Mouse (Mus musculus): Measurements from ENCODE around the gene Fgl2. TPM values are rescaled to one million over a fixed set of nuclear protein-coding genes. Genes with fewer than 3 reads are reported as not detected.

Gene Fgl2
- polyA plus RNA-seq, 1 experiment, result 0.25 TPM

GRCm38 (mm10) chr5:21366338-21367053, 5.9 kb upstream of the Fgl2 start:
- H3ac ChIP-seq (ENCODE audit: control insufficient read depth, insufficient read length, low read depth), result no peak overlapping the region
- no peak for TF ChIP-seq CTCF (IDR thresholded peaks at IDR 0.05; ENCODE audit: control insufficient read depth, insufficient read depth, insufficient read length)
- TF ChIP-seq FOSL1 (IDR thresholded peaks at IDR 0.05; ENCODE audit: insufficient read depth, low read length, poor library complexity, severe bottlenecking), result no peak
- no peak for TF ChIP-seq CEBPB (IDR thresholded peaks at IDR 0.05; ENCODE audit: low read depth)
- no peak for TF ChIP-seq MAX (IDR thresholded peaks at IDR 0.05)
- H3K79me2 ChIP-seq (ENCODE audit: control insufficient read depth, insufficient read depth), result no peaks in the 10 kb centered on the region
- peaks cover 3% of the 10 kb centered on the region for H3K27me3 ChIP-seq (ENCODE audit: control insufficient read depth, insufficient read depth, insufficient read length)
- H3K79me3 ChIP-seq (ENCODE audit: low read depth), result no peaks in the 10 kb centered on the region
- no peak overlapping the region for H3K4me3 ChIP-seq (ENCODE audit: insufficient read depth, poor library complexity, severe bottlenecking)
- no peaks in the 10 kb centered on the region for H3K36me3 ChIP-seq (ENCODE audit: control insufficient read depth, insufficient read depth)

- Histone ChIP-seq H3K79me2 (ENCODE audit: control insufficient read depth, insufficient read depth) (no peaks in the 10 kb centered on the region), H3K27me3 (ENCODE audit: control insufficient read depth, insufficient read depth, insufficient read length) (peaks cover 5% of the 10 kb centered on the region), H3ac (ENCODE audit: control insufficient read depth, insufficient read length, low read depth) (no peak overlapping the region), H3K4me3 (ENCODE audit: insufficient read depth, poor library complexity, severe bottlenecking) (no peak overlapping the region), H3K79me3 (ENCODE audit: low read depth) (no peaks in the 10 kb centered on the region), H3K36me3 (ENCODE audit: control insufficient read depth, insufficient read depth) (no peaks in the 10 kb centered on the region)
- no peak for TF ChIP-seq CEBPB (IDR thresholded peaks at IDR 0.05; ENCODE audit: low read depth)
- TF ChIP-seq CTCF (IDR thresholded peaks at IDR 0.05; ENCODE audit: control insufficient read depth, insufficient read depth, insufficient read length), result no peak
- TF ChIP-seq USF1 (IDR thresholded peaks at IDR 0.05; ENCODE audit: low read depth), result no peak
- TF ChIP-seq MYOG (IDR thresholded peaks at IDR 0.05; ENCODE audit: control insufficient read depth, extremely low read depth, insufficient read length), result no peak
- no peak for TF ChIP-seq MYOD1 (IDR thresholded peaks at IDR 0.05; ENCODE audit: control insufficient read depth, insufficient read length, low read depth)
- TF ChIP-seq MAX (IDR thresholded peaks at IDR 0.05), result no peak
- no peak for TF ChIP-seq FOSL1 (IDR thresholded peaks at IDR 0.05; ENCODE audit: insufficient read depth, low read length, poor library complexity, severe bottlenecking)
These were observed 4.9 kb upstream of the Fgl2 start for GRCm38 (mm10) chr5:21367514-21367913.

- Histone ChIP-seq H3K27me3 (ENCODE audit: control insufficient read depth, insufficient read depth, insufficient read length) (peaks cover 10% of the 10 kb centered on the region), H3K36me3 (ENCODE audit: control insufficient read depth, insufficient read depth) (no peaks in the 10 kb centered on the region), H3ac (ENCODE audit: control insufficient read depth, insufficient read length, low read depth) (no peak overlapping the region), H3K4me3 (ENCODE audit: insufficient read depth, poor library complexity, severe bottlenecking) (no peak overlapping the region), H3K79me3 (ENCODE audit: low read depth) (no peaks in the 10 kb centered on the region), H3K79me2 (ENCODE audit: control insufficient read depth, insufficient read depth) (no peaks in the 10 kb centered on the region)
- no peak for TF ChIP-seq CTCF (IDR thresholded peaks at IDR 0.05; ENCODE audit: control insufficient read depth, insufficient read depth, insufficient read length)
- no peak for TF ChIP-seq CEBPB (IDR thresholded peaks at IDR 0.05; ENCODE audit: low read depth)
- no peak for TF ChIP-seq MYOD1 (IDR thresholded peaks at IDR 0.05; ENCODE audit: control insufficient read depth, insufficient read length, low read depth)
- no peak for TF ChIP-seq MYOG (IDR thresholded peaks at IDR 0.05; ENCODE audit: control insufficient read depth, extremely low read depth, insufficient read length)
- TF ChIP-seq USF1 (IDR thresholded peaks at IDR 0.05; ENCODE audit: low read depth), result no peak
These were observed 2.1 kb upstream of the Fgl2 start for GRCm38 (mm10) chr5:21370218-21370947.

- Histone ChIP-seq H3ac (ENCODE audit: control insufficient read depth, insufficient read length, low read depth) (no peak overlapping the region), H3K27me3 (ENCODE audit: control insufficient read depth, insufficient read depth, insufficient read length) (peaks cover 6% of the 10 kb centered on the region), H3K4me3 (ENCODE audit: insufficient read depth, poor library complexity, severe bottlenecking) (no peak overlapping the region), H3K36me3 (ENCODE audit: control insufficient read depth, insufficient read depth) (no peaks in the 10 kb centered on the region), H3K79me2 (ENCODE audit: control insufficient read depth, insufficient read depth) (no peaks in the 10 kb centered on the region), H3K79me3 (ENCODE audit: low read depth) (no peaks in the 10 kb centered on the region)
- no peak for TF ChIP-seq MAX (IDR thresholded peaks at IDR 0.05)
- TF ChIP-seq FOSL1 (IDR thresholded peaks at IDR 0.05; ENCODE audit: insufficient read depth, low read length, poor library complexity, severe bottlenecking), result no peak
- no peak for TF ChIP-seq CEBPB (IDR thresholded peaks at IDR 0.05; ENCODE audit: low read depth)
- TF ChIP-seq MYOG (IDR thresholded peaks at IDR 0.05; ENCODE audit: control insufficient read depth, extremely low read depth, insufficient read length), result no peak
- no peak for TF ChIP-seq CTCF (IDR thresholded peaks at IDR 0.05; ENCODE audit: control insufficient read depth, insufficient read depth, insufficient read length)
- no peak for TF ChIP-seq MYOD1 (IDR thresholded peaks at IDR 0.05; ENCODE audit: control insufficient read depth, insufficient read length, low read depth)
- TF ChIP-seq USF1 (IDR thresholded peaks at IDR 0.05; ENCODE audit: low read depth), result no peak
These were observed 522 bp upstream of the Fgl2 start for GRCm38 (mm10) chr5:21371920-21372319.

GRCm38 (mm10) chr5:21373180-21373518, 707 bp downstream of the Fgl2 start:
- Histone ChIP-seq H3K79me2 (ENCODE audit: control insufficient read depth, insufficient read depth) (no peaks in the 10 kb centered on the region), H3ac (ENCODE audit: control insufficient read depth, insufficient read length, low read depth) (no peak overlapping the region), H3K36me3 (ENCODE audit: control insufficient read depth, insufficient read depth) (no peaks in the 10 kb centered on the region), H3K27me3 (ENCODE audit: control insufficient read depth, insufficient read depth, insufficient read length) (peaks cover 6% of the 10 kb centered on the region), H3K4me3 (ENCODE audit: insufficient read depth, poor library complexity, severe bottlenecking) (no peak overlapping the region), H3K79me3 (ENCODE audit: low read depth) (no peaks in the 10 kb centered on the region)
- TF ChIP-seq MAX (IDR thresholded peaks at IDR 0.05) (no peak), FOSL1 (IDR thresholded peaks at IDR 0.05; ENCODE audit: insufficient read depth, low read length, poor library complexity, severe bottlenecking) (no peak), CEBPB (IDR thresholded peaks at IDR 0.05; ENCODE audit: low read depth) (no peak), MYOG (IDR thresholded peaks at IDR 0.05; ENCODE audit: control insufficient read depth, extremely low read depth, insufficient read length) (no peak), CTCF (IDR thresholded peaks at IDR 0.05; ENCODE audit: control insufficient read depth, insufficient read depth, insufficient read length) (no peak)
